Mouse (Mus musculus) limb, embryonic 11.5 days (tissue): ENCODE measurements around the gene Atp6v0a1. TPM values are rescaled to one million over a fixed set of nuclear protein-coding genes. Genes with fewer than 3 reads are reported as not detected.
"Not testable (repeated sequence)": the region's sequence is repeated elsewhere in the genome, so short reads cannot be mapped to it uniquely, and the experiment has no call there.

Experiments
- ATAC-seq: fragments of 200-750 bp; cut with Nextera tagmentation; 2 replicates; pipeline ENCODE4 v1.8.0; 2017; ENCODE audit warnings: low read depth; ENCODE audit not compliant: insufficient number of reproducible peaks, low FRiP score, low TSS enrichment
- DNase-seq: peaks from one replicate; pipeline ENCODE4 v3.0.0-alpha.2; 2015; ENCODE audit warnings: low spot score
- H3K27ac ChIP-seq: fragments of 300-500 bp; sonication (generic); replicated peaks from 2 replicates; pipeline ENCODE4 v1.5.1; 2014; ENCODE audit warnings: low read depth, mild to moderate bottlenecking, low read length
- H3K27me3 ChIP-seq: fragments of 300-500 bp; sonication (generic); 2 replicates; pipeline ENCODE4 v1.6.1; 2014; ENCODE audit warnings: mild to moderate bottlenecking, low read length, mixed read lengths; ENCODE audit not compliant: control insufficient read depth, insufficient read depth
- H3K36me3 ChIP-seq: fragments of 300-500 bp; sonication (generic); 2 replicates; pipeline ENCODE4 v1.6.1; 2014; ENCODE audit warnings: mild to moderate bottlenecking, low read length, moderate library complexity, mixed read lengths; ENCODE audit not compliant: control insufficient read depth, insufficient read depth
- H3K4me1 ChIP-seq: fragments of 300-500 bp; sonication (generic); 2 replicates; pipeline ENCODE4 v1.6.1; 2014; ENCODE audit warnings: low read length, mixed read lengths; ENCODE audit not compliant: control insufficient read depth, insufficient read depth
- H3K4me2 ChIP-seq: fragments of 300-500 bp; sonication (generic); 2 replicates; pipeline ENCODE4 v1.6.1; 2014; ENCODE audit warnings: low read depth, mild to moderate bottlenecking, moderate library complexity; ENCODE audit not compliant: severe bottlenecking
- H3K4me3 ChIP-seq: fragments of 300-500 bp; sonication (generic); 2 replicates; pipeline ENCODE4 v1.5.1; 2014; ENCODE audit warnings: low read depth, low read length
- H3K9ac ChIP-seq: fragments of 300-500 bp; sonication (generic); 2 replicates; pipeline ENCODE4 v1.6.1; 2014; ENCODE audit warnings: mild to moderate bottlenecking, low read length
- H3K9me3 ChIP-seq: fragments of 300-500 bp; sonication (generic); 2 replicates; pipeline ENCODE4 v1.6.1; 2016; ENCODE audit warnings: low read length; ENCODE audit not compliant: control insufficient read depth
- WGBS: fragments of 180-500 bp; shearing (Covaris S2); extraction: QIAGEN DNeasy Blood & Tissue Kit; methylation state at CpG from one replicate; pipeline ENCODE4 v1.1.7; 2014; 5-methylcytosine and 5-hydroxymethylcytosine counted together
- polyA plus RNA-seq: library from polyadenylated mRNA; unstranded; fragments of >200 nt; fragmentation: Nextera tagmentation; extraction: Ambion mirVana; gene quantifications from 2 replicates; pipeline ENCODE4 v1.2.1, GENCODE M21; 2014

Atp6v0a1 gene
- polyA plus RNA-seq, 1 experiment from 2014 or later: 27.1 TPM

DNA sequence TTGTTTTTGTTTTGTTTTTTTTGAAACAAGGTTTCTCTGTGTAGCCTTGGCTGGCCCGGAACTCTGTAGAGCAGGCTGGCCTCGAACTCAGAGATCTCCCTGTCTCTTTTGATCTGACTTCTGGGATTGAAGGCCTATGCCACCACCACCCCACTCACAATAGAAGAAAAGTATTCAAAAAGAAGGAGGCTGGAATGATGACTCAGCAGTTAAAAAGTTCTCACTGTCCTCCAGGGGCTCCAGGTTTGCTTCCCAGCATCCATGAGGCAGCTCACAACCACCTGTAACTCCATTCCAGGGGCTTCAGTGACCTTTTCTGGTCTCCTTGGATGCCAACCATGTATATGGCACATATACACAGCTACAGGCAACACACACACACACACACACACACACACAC lies 10.4 kb upstream of the Atp6v0a1 start:
- Histone ChIP-seq H3K4me3 (no peak overlapping the region), H3K4me1 (no peaks in the 10 kb centered on the region), H3K9ac (no peak overlapping the region), H3K27ac (no peak overlapping the region), H3K36me3 (no peaks in the 10 kb centered on the region), H3K27me3 (no peaks in the 10 kb centered on the region), H3K4me2 (no peak overlapping the region), H3K9me3 (no peaks in the 10 kb centered on the region)
- ATAC-seq (no peak), DNase-seq (no peak)
- WGBS: 82% methylated on average over 2 of the region's 2 CpGs

DNA sequence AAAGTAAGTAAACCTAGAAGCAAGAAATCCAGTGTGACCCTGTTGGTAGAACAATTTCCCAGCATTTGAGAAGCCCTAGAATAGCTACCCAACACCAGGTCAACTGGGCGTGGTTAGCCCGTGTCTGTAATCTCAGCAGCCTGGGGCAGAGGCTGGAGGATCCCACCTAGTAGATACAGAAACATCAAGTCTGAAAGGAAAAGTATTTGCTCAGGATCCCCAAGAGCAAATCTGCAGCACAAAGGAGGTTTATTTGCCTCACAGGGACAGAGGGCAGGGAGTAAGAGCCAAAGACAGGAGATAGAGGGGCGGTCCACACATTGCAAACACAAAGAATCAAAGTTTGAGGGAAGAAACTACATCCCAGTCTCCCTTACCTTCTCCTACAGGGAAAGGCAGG lies 10.0 kb upstream of the Atp6v0a1 start:
- DNase-seq: no peak
- no peaks in the 10 kb centered on the region for H3K4me1 ChIP-seq
- H3K9me3 ChIP-seq: no peaks in the 10 kb centered on the region
- 76% methylated on average over 3 of the region's 3 CpGs for WGBS
- no peak for ATAC-seq
- H3K27ac ChIP-seq: no peak overlapping the region
- no peaks in the 10 kb centered on the region for H3K27me3 ChIP-seq
- H3K9ac ChIP-seq: no peak overlapping the region
- H3K4me2 ChIP-seq: no peak overlapping the region
- no peak overlapping the region for H3K4me3 ChIP-seq
- H3K36me3 ChIP-seq: no peaks in the 10 kb centered on the region

DNA sequence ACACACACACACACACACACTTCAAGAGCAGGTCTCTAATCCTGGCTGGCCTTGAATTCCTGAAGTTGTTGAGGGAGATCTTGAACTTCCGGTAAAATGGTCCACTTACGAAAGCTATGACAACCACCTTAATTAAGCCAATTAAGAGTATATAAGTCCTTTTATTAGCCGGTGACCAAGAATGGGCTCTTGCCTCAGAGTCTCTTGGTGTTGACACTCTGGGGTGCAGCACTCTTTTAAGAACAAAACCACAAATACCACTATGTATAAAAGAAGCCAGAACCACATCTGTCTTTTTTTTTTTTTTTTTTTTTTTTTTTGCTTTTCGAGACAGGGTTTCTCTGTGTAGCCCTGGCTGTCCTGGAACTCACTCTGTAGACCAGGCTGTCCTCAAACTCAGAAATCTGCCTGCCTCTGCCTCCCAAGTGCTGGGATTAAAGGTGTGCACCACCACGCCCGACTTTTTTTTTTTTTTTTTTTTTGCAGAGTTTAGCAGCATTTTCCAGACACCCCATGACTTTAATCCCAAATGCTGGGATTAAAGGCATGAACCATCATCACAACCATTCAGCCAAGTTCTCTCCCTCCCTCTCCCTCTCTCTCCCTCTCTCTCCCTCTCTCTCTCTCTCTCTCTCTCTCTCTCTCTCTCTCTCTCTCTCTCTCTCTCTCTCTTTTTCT lies 7.2 kb upstream of the Atp6v0a1 start:
- ATAC-seq, H3K36me3 ChIP-seq, H3K4me3 ChIP-seq, DNase-seq, H3K9me3 ChIP-seq, H3K4me2 ChIP-seq, H3K27me3 ChIP-seq, H3K9ac ChIP-seq, H3K27ac ChIP-seq, H3K4me1 ChIP-seq: not testable (repeated sequence)
- 75% methylated on average over 4 of the region's 6 CpGs for WGBS

DNA sequence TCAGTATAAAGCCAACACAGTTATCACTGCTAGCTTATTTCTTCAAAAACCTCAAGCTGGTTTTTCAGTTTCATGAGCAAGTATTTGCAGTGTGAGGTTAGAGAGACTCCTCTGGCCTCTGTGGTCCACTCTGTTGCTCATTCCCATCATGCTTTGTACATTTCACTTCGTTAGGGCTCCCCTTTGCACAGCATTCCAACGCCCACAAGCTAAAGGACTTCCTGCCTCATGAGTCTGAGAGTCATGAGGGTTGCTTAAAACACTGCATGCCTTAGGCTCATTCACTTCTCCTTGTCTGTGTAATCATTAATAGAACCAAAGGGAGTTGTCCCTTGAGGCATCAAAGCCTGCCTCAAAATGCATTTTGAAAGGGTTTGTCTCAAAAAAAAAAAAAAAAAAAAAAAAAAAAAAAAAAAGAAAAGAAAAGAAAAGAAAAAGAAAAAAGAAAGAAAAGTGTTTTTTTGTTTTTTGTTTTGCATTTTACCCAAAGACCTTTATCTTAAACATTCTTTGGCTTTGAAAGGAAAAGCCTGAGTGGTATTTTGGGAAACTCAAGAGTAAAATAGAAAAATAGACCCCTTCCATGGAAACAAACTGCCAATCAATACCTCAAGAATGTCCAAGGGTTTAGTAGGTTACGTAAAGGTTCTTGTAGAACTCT lies 6.1 kb upstream of the Atp6v0a1 start:
- 44% methylated on average over 3 of the region's 3 CpGs for WGBS
- DNase-seq (no peak), ATAC-seq (no peak)
- Histone ChIP-seq H3K27ac (no peak overlapping the region), H3K9ac (no peak overlapping the region), H3K4me1 (no peaks in the 10 kb centered on the region), H3K36me3 (no peaks in the 10 kb centered on the region), H3K4me3 (no peak overlapping the region), H3K27me3 (no peaks in the 10 kb centered on the region), H3K9me3 (no peaks in the 10 kb centered on the region), H3K4me2 (no peak overlapping the region)

DNA sequence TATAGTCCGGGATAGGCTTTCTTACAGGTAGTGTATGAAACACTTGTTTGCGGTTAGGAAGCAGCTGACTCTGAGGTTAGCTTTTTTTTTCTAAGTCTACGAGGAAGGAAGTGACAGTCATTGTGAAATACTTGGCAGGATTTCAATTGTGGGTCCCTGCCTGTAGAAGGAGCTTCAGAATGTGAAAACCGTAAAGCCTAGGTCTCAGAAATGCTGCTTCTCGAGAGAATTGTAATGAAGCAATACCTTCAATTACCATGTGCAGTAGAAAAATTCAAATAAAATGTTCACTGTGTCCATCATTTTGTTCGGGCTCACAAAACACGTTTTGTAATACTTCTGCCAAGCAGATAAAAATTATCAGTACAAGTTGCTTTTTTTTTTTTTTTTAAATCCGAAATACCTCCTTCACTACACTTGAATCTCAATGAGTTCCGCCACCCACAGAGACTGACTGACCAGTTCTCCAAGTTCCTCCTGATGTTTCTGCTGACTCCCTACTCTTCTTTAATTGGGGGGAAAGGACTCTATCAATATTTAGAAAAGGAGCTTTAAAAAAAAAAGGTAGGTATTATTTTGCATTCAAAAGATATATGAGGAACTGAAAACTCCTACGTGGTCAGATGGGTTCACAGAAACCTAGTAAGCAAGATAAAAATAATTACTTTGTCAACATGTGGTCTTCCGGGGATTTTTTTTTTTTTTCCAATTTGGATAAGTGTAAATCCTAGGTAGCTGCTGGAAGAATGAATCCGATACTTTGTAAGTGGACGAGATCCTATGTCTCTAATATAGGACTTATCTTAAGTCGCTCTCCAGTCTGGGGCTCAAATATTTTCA lies 826 bp upstream of the Atp6v0a1 start:
- Histone ChIP-seq H3K4me2 (peak overlapping the region; percentile 48), H3K27me3 (no peaks in the 10 kb centered on the region), H3K36me3 (peaks cover 2% of the 10 kb centered on the region; the same call in 1 of the 2 replicates), H3K4me1 (peaks cover 3% of the 10 kb centered on the region; the same call in 1 of the 2 replicates), H3K27ac (no peak overlapping the region), H3K4me3 (peak overlapping the region; percentile 58), H3K9me3 (no peaks in the 10 kb centered on the region), H3K9ac (peak overlapping the region; percentile 41; the same call in 1 of the 2 replicates)
- DNase-seq (no peak), ATAC-seq (no peak)
- WGBS: 59% methylated on average over 14 of the region's 14 CpGs

DNA sequence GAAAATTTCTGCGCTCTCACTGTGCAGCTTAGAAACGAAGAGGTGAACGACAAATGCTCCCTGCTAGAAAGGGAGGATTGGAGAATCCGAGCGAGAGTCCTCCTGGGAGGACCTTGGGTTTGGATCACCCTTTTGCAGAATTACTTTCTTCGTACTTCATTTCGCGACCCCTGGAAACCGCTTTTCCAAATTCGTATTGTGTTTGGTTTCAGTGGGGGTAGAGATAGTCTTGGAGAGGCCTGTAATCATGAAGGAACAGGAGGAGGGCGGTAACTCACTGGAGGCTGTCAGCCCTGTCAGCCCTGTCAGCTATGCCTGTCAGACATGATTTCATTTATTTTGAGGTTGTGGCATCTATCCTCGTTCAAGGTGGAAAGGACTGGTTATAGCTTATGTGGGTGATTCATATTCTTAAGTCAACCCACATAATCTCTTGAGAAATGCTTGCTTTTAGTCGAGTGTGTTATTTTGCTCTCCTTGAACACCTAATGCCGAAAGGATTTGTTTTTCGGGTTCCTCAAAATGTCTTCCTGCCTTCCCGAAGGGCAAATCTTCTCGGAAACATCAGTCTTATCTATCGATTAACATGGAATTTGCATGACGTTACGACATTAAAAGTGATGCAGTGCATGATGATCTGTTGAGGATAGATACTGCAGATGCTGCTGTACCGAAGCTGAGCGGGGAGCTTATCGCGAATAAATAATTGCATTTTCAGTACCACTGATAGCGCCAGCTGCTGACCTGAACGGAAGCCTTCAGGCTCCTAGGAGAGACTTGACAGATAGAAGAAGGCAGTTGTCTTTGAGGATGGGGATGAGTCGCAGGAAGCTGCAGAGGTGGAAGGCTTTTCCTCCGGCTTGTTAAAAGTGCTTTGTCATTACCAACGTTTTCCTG lies 884 bp downstream of the Atp6v0a1 start:
- Histone ChIP-seq H3K27ac (no peak overlapping the region), H3K4me1 (peaks cover 3% of the 10 kb centered on the region; the same call in 1 of the 2 replicates), H3K4me3 (peak overlapping the region; percentile 58), H3K36me3 (peaks cover 2% of the 10 kb centered on the region; the same call in 1 of the 2 replicates), H3K27me3 (no peaks in the 10 kb centered on the region), H3K9ac (peak overlapping the region; percentile 69), H3K4me2 (peak overlapping the region; percentile 68), H3K9me3 (no peaks in the 10 kb centered on the region)
- WGBS: 15% methylated on average over 29 of the region's 29 CpGs
- ATAC-seq (no peak), DNase-seq (no peak)

DNA sequence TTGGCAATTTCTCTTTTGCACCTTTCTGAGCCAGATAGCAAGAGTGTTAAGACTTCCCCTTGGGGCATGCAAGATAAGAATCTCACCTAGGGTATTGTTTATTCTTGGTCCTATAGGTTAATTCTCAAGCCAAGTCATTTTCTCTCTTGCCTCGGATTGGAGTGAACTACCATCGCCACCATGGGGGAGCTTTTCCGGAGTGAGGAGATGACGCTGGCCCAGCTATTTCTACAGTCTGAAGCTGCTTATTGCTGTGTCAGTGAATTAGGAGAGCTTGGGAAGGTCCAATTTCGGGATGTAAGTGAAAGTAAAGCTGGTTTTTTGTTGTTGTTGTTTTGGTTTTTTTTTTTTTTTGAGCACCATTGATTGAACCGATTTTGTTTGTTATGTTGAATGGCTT lies 2.4 kb downstream of the Atp6v0a1 start:
- Histone ChIP-seq H3K4me3 (no peak overlapping the region), H3K36me3 (peaks cover 2% of the 10 kb centered on the region; the same call in 1 of the 2 replicates), H3K27me3 (no peaks in the 10 kb centered on the region), H3K9ac (no peak overlapping the region), H3K9me3 (no peaks in the 10 kb centered on the region), H3K4me2 (no peak overlapping the region), H3K27ac (no peak overlapping the region), H3K4me1 (peaks cover 3% of the 10 kb centered on the region; the same call in 1 of the 2 replicates)
- DNase-seq (no peak), ATAC-seq (no peak)
- 86% methylated on average over 6 of the region's 6 CpGs for WGBS
